ENCODE assay signal across 25 mouse cellular contexts in genomic region chr9:62315556-62315955, GRCm38 (mm10). TPM values are rescaled to one million over a fixed set of nuclear protein-coding genes. Genes with fewer than 3 reads are reported as not detected.
DNase-seq lines count a peak whose midpoint lies in the region.
"Had no signal": no experiment of that assay in that cellular context is flagged by ENCODE, and none has a peak within 500 bp of the region (broad histone marks: within the 10 kb centered on the region; RNA-seq: fewer than 3 reads in every experiment).

No protein-coding gene starts in this region.

- no peak overlapping the region for H3K27ac ChIP-seq in embryonic facial prominence, embryonic 10.5 days (replicated peaks)
- H3K27ac ChIP-seq: forebrain, embryonic 10.5 days; hindbrain, embryonic 12.5 days; limb, embryonic 10.5 days; midbrain, embryonic 12.5 days; neural tube, embryonic 12.5 days had no signal

- no peaks in the 10 kb centered on the region for H3K36me3 ChIP-seq in embryonic facial prominence, embryonic 10.5 days (replicated peaks)
- H3K36me3 ChIP-seq: forebrain, embryonic 10.5 days; G1E; hindbrain, embryonic 12.5 days; limb, embryonic 10.5 days; midbrain, embryonic 12.5 days; neural tube, embryonic 12.5 days had no signal

- H3K4me3 ChIP-seq in embryonic facial prominence, embryonic 10.5 days, result no peak overlapping the region
- H3K4me3 ChIP-seq: forebrain, embryonic 10.5 days; hindbrain, embryonic 12.5 days; limb, embryonic 10.5 days; midbrain, embryonic 12.5 days; neural tube, embryonic 12.5 days had no signal

- H3K4me1 ChIP-seq in embryonic facial prominence, embryonic 10.5 days, result no peaks in the 10 kb centered on the region
- H3K4me1 ChIP-seq: forebrain, embryonic 10.5 days; hindbrain, embryonic 12.5 days; limb, embryonic 10.5 days; midbrain, embryonic 12.5 days; neural tube, embryonic 12.5 days had no signal

- no peaks in the 10 kb centered on the region for H3K27me3 ChIP-seq in embryonic facial prominence, embryonic 10.5 days (replicated peaks; ENCODE audit: low read depth, poor library complexity, severe bottlenecking)
- H3K27me3 ChIP-seq: hindbrain, embryonic 12.5 days; midbrain, embryonic 12.5 days; neural tube, embryonic 12.5 days had no signal

- intact Hi-C loops in left cerebral cortex, postnatal 14 days (cut with DNase I), result no loop called here
- intact Hi-C loops in heart, postnatal 36 days (cut with DNase I), result no loop called here

- H3K9me3 ChIP-seq in embryonic facial prominence, embryonic 10.5 days, result peaks cover 4% of the 10 kb centered on the region; the same call in 1 of the 2 replicates
- H3K9me3 ChIP-seq: hindbrain, embryonic 12.5 days; limb, embryonic 10.5 days; neural tube, embryonic 12.5 days had no signal

- DNase-seq in frontal cortex, postnatal 36 days (ENCODE audit: low spot score in 2 of 2), result peak; percentile 28 to 35
- no peak for DNase-seq in frontal cortex, postnatal 10 days (ENCODE audit: low spot score in 2 of 2)
- DNase-seq in left cerebral cortex, postnatal 14 days (ENCODE audit: low spot score in 2 of 2), result peak; percentile 27 to 38
- no peak for DNase-seq in left cerebral cortex, adult 11 months (ENCODE audit: low spot score)
- DNase-seq in Muller cell, postnatal 12 days (ENCODE audit: inconsistent ontology term), result peak; percentile 16
- peak; percentile 22 for DNase-seq in layer of hippocampus, adult 9-10 months (ENCODE audit: low spot score)
- no peak for DNase-seq in heart, postnatal 36 days
- DNase-seq in embryonic facial prominence, embryonic 10.5 days (ENCODE audit: low spot score), result no peak
- DNase-seq: adrenal gland, postnatal 25 days; cerebellum, adult 18-20 months; cerebellum, postnatal 25 days; gastrocnemius, postnatal 36 days; heart, postnatal 10 days; liver, postnatal 0 days; thymus, adult 2 months had no signal

- 91% methylated on average over 6 of the region's 6 CpGs for WGBS in embryonic facial prominence, embryonic 10.5 days

RNA-seq across cellular contexts. Expression of gene Anp32a, which starts 25.5 kb away (rescaled TPM):
- 100 to 1,000 TPM; 254 to 262 TPM for total RNA-seq in left cerebral cortex, postnatal 14 days (2021)
- 100 to 1,000 TPM; 206 to 209 TPM for total RNA-seq in heart, postnatal 36 days (2021)
- 208 and 232 TPM in 2 replicates for polyA plus RNA-seq in embryonic facial prominence, embryonic 10.5 days (2016; fragmentation: Nextera tagmentation; extraction: Ambion mirVana)

RNA-seq across cellular contexts. Expression of gene Spesp1, which starts 33.5 kb away (rescaled TPM):
- not detected for total RNA-seq in left cerebral cortex, postnatal 14 days (2021)
- total RNA-seq in heart, postnatal 36 days (2021), result not detected
- not detected in 2 replicates for polyA plus RNA-seq in embryonic facial prominence, embryonic 10.5 days (2016; fragmentation: Nextera tagmentation; extraction: Ambion mirVana)
- total RNA-seq: adrenal gland, postnatal 25 days; gastrocnemius, postnatal 36 days; heart, postnatal 10 days; liver, adult 2 months had no signal
- polyA plus RNA-seq: G1E; heart, embryonic 11.5 days; hindbrain, embryonic 12.5 days; limb, embryonic 10.5 days; liver, adult 2 months; liver, postnatal 0 days; midbrain, embryonic 12.5 days; neural tube, embryonic 12.5 days; spleen, adult 2 months; stomach, embryonic 14.5 days had no signal

Comparison
In these comparisons a context has a peak if more than half of its experiments do, and no peak if none do; other contexts are left out.
1. DNase-seq: peak in frontal cortex, postnatal 36 days (2 of 2), left cerebral cortex, postnatal 14 days (2 of 2), Muller cell, postnatal 12 days (single experiment) and layer of hippocampus, adult 9-10 months (single experiment); none in frontal cortex, postnatal 10 days (0 of 2), left cerebral cortex, adult 11 months (single experiment), heart, postnatal 36 days (0 of 2) and embryonic facial prominence, embryonic 10.5 days (single experiment).